Mouse (Mus musculus) liver, adult 2 months (tissue): ENCODE data around the gene Hspbap1.

ENCODE experiments used
- CTCF ChIP-seq: fragments of 200-500 bp; IDR thresholded peaks from 2 replicates; pipeline ENCODE4 v1.5.1; 2011; ENCODE audit warnings: low read depth, low read length, control low read depth
- POLR2A ChIP-seq: fragments of 200-500 bp; IDR thresholded peaks from 2 replicates; pipeline ENCODE4 v1.6.1; 2011; ENCODE audit warnings: low read length, control low read depth; ENCODE audit not compliant: insufficient read depth; ENCODE audit errors: extremely low read depth

DNA sequence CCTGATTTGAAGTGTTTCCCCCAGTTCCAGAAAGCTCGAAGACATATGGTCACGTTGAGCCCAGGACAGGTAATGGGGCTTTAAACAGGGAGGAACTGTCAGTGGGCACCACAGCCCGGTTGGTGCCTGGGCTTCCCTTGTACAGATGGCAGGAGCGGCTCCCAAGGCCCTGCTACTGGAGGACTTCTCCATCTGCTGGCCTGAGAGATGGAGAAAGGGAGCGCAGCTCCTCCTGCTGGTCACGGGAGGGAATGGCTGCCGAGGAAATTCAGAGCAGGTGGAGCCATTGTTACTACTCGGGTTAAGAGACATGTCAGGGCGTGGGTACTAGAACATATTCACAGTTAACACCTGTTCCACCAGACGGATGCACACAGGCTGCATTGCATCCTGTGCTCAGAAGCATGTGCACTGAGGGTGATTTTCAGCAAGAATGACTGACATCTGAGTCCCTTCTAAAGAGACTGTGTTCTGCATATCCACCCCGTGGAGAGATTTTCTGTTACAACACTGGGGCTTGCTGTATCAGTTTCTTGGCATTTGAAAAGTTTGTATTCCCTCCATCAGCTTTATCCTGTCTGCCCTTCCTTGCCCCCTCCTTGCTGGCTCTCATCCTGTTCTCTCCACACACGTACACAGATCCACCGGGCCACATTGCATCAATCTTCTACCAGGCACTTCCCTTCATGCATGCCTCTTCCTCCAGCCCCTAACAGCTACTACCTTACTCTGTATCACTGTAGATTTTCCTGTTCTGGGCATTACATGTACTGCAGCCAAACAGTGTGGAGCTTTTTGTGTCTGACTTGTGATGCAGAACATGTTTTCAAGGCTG lies 47.3 kb downstream of the Hspbap1 start:
- TF ChIP-seq CTCF (peak; percentile 99), POLR2A (no peak)
